Mouse (Mus musculus): ENCODE measurements around the gene Slc2a3. TPM values are rescaled to one million over a fixed set of nuclear protein-coding genes. Genes with fewer than 3 reads are reported as not detected.

The Slc2a3 gene
- polyA plus RNA-seq, 1 experiment: 88.2 TPM

GRCm38 (mm10) chr6:122690082-122690481 is 111.4 kb downstream of the Slc2a3 start:
- no peaks in the 10 kb centered on the region for H3K4me1 ChIP-seq (ENCODE audit: control insufficient read depth, insufficient read depth, low read length)
- H3K4me3 ChIP-seq (replicated peaks; ENCODE audit: control insufficient read depth, low read depth, low read length): no peak overlapping the region
- TF ChIP-seq POLR2A (IDR thresholded peaks at IDR 0.05; ENCODE audit: borderline replicate concordance, control insufficient read depth, low read depth, low read length): no peak
- no peak for TF ChIP-seq CTCF (IDR thresholded peaks at IDR 0.05; ENCODE audit: control insufficient read depth, insufficient read depth, low read length)
- no peak overlapping the region for H3K27ac ChIP-seq (ENCODE audit: control insufficient read depth, insufficient read depth, low read depth, low read length, poor library complexity)
- WGBS: 76% methylated on average over 5 of the region's 5 CpGs

- Histone ChIP-seq H3K4me1 (ENCODE audit: control insufficient read depth, insufficient read depth, low read length) (no peaks in the 10 kb centered on the region), H3K27ac (ENCODE audit: control insufficient read depth, insufficient read depth, low read depth, low read length, poor library complexity) (no peak overlapping the region), H3K4me3 (replicated peaks; ENCODE audit: control insufficient read depth, low read depth, low read length) (no peak overlapping the region)
- 60% methylated on average over 6 of the region's 6 CpGs for WGBS
- TF ChIP-seq POLR2A (IDR thresholded peaks at IDR 0.05; ENCODE audit: borderline replicate concordance, control insufficient read depth, low read depth, low read length): no peak
- no peak for TF ChIP-seq CTCF (IDR thresholded peaks at IDR 0.05; ENCODE audit: control insufficient read depth, insufficient read depth, low read length)
Measured at GRCm38 (mm10) chr6:122689411-122690055, 111.9 kb downstream of the Slc2a3 start.

GRCm38 (mm10) chr6:122686709-122687108 is 114.7 kb downstream of the Slc2a3 start:
- TF ChIP-seq POLR2A (IDR thresholded peaks at IDR 0.05; ENCODE audit: borderline replicate concordance, control insufficient read depth, low read depth, low read length): no peak
- TF ChIP-seq CTCF (IDR thresholded peaks at IDR 0.05; ENCODE audit: control insufficient read depth, insufficient read depth, low read length): no peak
- no peak overlapping the region for H3K27ac ChIP-seq (ENCODE audit: control insufficient read depth, insufficient read depth, low read depth, low read length, poor library complexity)
- 87% methylated on average over 13 of the region's 13 CpGs for whole genome bisulfite sequencing
- H3K4me3 ChIP-seq (replicated peaks; ENCODE audit: control insufficient read depth, low read depth, low read length): no peak overlapping the region
- no peaks in the 10 kb centered on the region for H3K4me1 ChIP-seq (ENCODE audit: control insufficient read depth, insufficient read depth, low read length)

- Histone ChIP-seq H3K4me1 (ENCODE audit: control insufficient read depth, insufficient read depth, low read length) (no peaks in the 10 kb centered on the region), H3K27ac (ENCODE audit: control insufficient read depth, insufficient read depth, low read depth, low read length, poor library complexity) (no peak overlapping the region), H3K4me3 (replicated peaks; ENCODE audit: control insufficient read depth, low read depth, low read length) (no peak overlapping the region)
- WGBS: 70% methylated on average over 3 of the region's 3 CpGs
- TF ChIP-seq POLR2A (IDR thresholded peaks at IDR 0.05; ENCODE audit: borderline replicate concordance, control insufficient read depth, low read depth, low read length) (no peak), CTCF (IDR thresholded peaks at IDR 0.05; ENCODE audit: control insufficient read depth, insufficient read depth, low read length) (no peak)
Measured at GRCm38 (mm10) chr6:122682646-122683045, 118.8 kb downstream of the Slc2a3 start.

Other genes with a start within 250 kb of the Slc2a3 start
- gene Aicda, start 247.8 kb downstream of the Slc2a3 start, polyA plus RNA-seq (2011; ENCODE audit: insufficient read depth, insufficient read length, low replicate concordance, missing spikeins): 0.40 TPM in 1 of 2 replicates, not detected in the other
- gene Apobec1, start 199.2 kb downstream of the Slc2a3 start, polyA plus RNA-seq (2011; ENCODE audit: insufficient read depth, insufficient read length, low replicate concordance, missing spikeins): 9.8 and 23.3 TPM in 2 replicates
- gene Gdf3, start 191.6 kb downstream of the Slc2a3 start, polyA plus RNA-seq (2011; ENCODE audit: insufficient read depth, insufficient read length, low replicate concordance, missing spikeins): 2.0 and 8.2 TPM in 2 replicates
- 1.8 TPM in 1 of 2 replicates, not detected in the other for gene Dppa3, start 175.2 kb downstream of the Slc2a3 start, polyA plus RNA-seq (2011; ENCODE audit: insufficient read depth, insufficient read length, low replicate concordance, missing spikeins)
- gene Nanog, start 94.2 kb downstream of the Slc2a3 start, polyA plus RNA-seq (2011; ENCODE audit: insufficient read depth, insufficient read length, low replicate concordance, missing spikeins): 18.2 TPM in 1 of 2 replicates, not detected in the other
- 9.6 and 18.0 TPM in 2 replicates for gene Foxj2, start 18.3 kb upstream of the Slc2a3 start, polyA plus RNA-seq (2011; ENCODE audit: insufficient read depth, insufficient read length, low replicate concordance, missing spikeins)
- gene C3ar1, start 54.5 kb upstream of the Slc2a3 start, polyA plus RNA-seq (2011; ENCODE audit: insufficient read depth, insufficient read length, low replicate concordance, missing spikeins): 0.31 and 0.35 TPM in 2 replicates
- gene Necap1, start 72.8 kb upstream of the Slc2a3 start, polyA plus RNA-seq (2011; ENCODE audit: insufficient read depth, insufficient read length, low replicate concordance, missing spikeins): 7.4 and 8.9 TPM in 2 replicates
- 16.5 and 26.6 TPM in 2 replicates for gene Clec4a1, start 120.2 kb upstream of the Slc2a3 start, polyA plus RNA-seq (2011; ENCODE audit: insufficient read depth, insufficient read length, low replicate concordance, missing spikeins)
- gene Clec4a3, start 150.9 kb upstream of the Slc2a3 start, polyA plus RNA-seq (2011; ENCODE audit: insufficient read depth, insufficient read length, low replicate concordance, missing spikeins): 3.1 and 7.9 TPM in 2 replicates
- gene Clec4a4, start 188.7 kb upstream of the Slc2a3 start, polyA plus RNA-seq (2011; ENCODE audit: insufficient read depth, insufficient read length, low replicate concordance, missing spikeins): not detected in 2 replicates
- gene Clec4b1, start 248.3 kb upstream of the Slc2a3 start, polyA plus RNA-seq (2011; ENCODE audit: insufficient read depth, insufficient read length, low replicate concordance, missing spikeins): 6.3 and 9.0 TPM in 2 replicates